Mouse (Mus musculus) brain, embryonic 14.5 days (tissue): ENCODE measurements around the gene Fam169a.

Experiments used
- CTCF ChIP-seq: fragments of 200-500 bp; IDR thresholded peaks from 2 replicates; pipeline ENCODE4 v1.5.1; 2012; ENCODE audit warnings: inconsistent platforms, mild to moderate bottlenecking, moderate library complexity, borderline replicate concordance; ENCODE audit not compliant: insufficient read depth, insufficient read length; ENCODE audit errors: extremely low read depth
- POLR2A ChIP-seq: fragments of 200-500 bp; IDR thresholded peaks from 2 replicates; pipeline ENCODE4 v1.6.1; 2012; ENCODE audit warnings: mild to moderate bottlenecking, inconsistent platforms, borderline replicate concordance; ENCODE audit not compliant: poor library complexity, insufficient read depth, insufficient read length, severe bottlenecking; ENCODE audit errors: extremely low read depth

- TF ChIP-seq CTCF (no peak), POLR2A (no peak)
Observed at GRCm38 (mm10) chr13:97057817-97058216, 9.3 kb upstream of the Fam169a start.
